Mouse (Mus musculus) adrenal gland, adult 2 months (tissue): ENCODE measurements around the gene Nsun4. TPM values are rescaled to one million over a fixed set of nuclear protein-coding genes. Genes with fewer than 3 reads are reported as not detected.

Source experiments
- DNase-seq: peaks from one replicate; pipeline ENCODE4 v3.0.0; 2021
- long read RNA-seq: library from polyadenylated mRNA; stranded (forward); transcript quantifications from one replicate; pipeline ENCODE4 v2.0.0, GENCODE M21; 2021
- polyA plus RNA-seq: library from polyadenylated mRNA; depleted of rRNA; stranded (reverse); fragments of >200 nt; gene quantifications from 2 replicates; pipeline ENCODE4 v1.2.3, GENCODE M21; 2012; rRNA removed
- total RNA-seq, 2 experiments: library from RNA; stranded (reverse); gene quantifications; 2 replicates each; pipeline ENCODE4 v1.2.3; 2021

The Nsun4 gene
- total RNA-seq (10 to 100 TPM; 24.4 to 32.7 TPM), polyA plus RNA-seq (7.7 and 10.3 TPM in 2 replicates)
- long read RNA-seq, transcript Nsun4-202 (6 exons, 2,439 nt): major isoform, 37 of 44 reads
- long read RNA-seq, partial matches to known transcripts: 1 of 44 reads
- long read RNA-seq, other reads (novel, unspliced or antisense): 6 of 44 reads

GRCm38 (mm10) chr4:116053399-116053961 lies at the start of gene Nsun4:
Nsun4 (minus strand) TSS chr4:116053876.
- DNase-seq: peak; percentile 95

GRCm38 (mm10) chr4:116100959-116101358 lies 47.3 kb upstream of the Nsun4 start:
- no peak for DNase-seq

DNA sequence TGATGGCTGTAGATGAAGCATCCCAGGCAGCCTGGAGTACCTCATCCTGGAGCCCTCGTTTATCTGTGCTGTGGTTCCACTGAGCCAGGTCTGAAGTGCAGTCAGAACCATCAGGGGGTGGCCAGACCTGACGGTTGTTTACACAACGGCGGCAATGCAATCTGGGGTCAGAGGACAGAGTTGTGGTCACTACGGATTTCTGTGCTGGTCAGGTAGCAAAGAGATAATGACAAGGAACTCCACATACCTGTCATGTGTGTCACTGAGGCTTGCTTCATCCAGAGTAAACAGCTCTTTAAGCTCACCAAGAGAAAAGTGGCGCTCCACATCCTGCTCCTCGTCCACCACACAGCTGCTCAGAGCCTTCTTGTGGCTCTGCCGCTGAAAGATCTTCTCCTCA lies 43.5 kb upstream of the Nsun4 start:
- DNase-seq: no peak

GRCm38 (mm10) chr4:116096291-116096690 lies 42.6 kb upstream of the Nsun4 start:
- DNase-seq: no peak

DNA sequence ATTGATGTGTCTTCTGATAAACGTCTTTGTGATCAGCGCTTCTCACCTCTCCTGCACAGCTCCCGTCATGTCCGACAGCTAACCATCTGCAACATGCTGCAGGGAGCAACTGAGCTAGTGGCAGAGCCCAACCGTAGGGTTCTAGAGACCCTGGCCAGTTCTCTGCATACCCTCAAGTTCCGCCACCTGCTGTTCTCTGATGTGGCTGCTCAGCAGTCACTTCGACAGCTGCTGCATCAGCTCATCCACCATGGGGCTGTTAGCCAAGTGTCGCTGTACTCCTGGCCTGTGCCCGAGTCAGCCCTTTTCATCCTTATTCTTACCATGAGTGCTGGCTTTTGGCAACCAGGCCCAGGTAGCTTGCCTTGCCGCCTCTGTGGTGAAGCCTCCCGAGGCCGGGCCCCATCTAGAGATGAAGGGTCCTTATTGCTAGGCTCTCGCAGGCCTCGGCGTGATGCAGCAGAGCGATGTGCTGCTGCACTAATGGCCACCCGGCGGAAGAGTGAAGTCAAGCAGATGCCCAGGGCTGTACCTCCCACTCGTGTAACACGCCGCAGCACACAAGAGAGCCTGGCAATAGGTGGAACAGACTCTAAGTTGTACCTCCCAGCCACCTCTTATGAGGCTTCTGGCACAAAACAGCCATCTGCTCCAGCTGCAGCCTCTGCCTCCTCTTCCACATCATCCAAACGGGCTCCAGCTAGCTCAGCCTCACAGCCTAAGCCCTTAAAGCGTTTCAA lies 35.0 kb upstream of the Nsun4 start:
- DNase-seq: no peak

DNA sequence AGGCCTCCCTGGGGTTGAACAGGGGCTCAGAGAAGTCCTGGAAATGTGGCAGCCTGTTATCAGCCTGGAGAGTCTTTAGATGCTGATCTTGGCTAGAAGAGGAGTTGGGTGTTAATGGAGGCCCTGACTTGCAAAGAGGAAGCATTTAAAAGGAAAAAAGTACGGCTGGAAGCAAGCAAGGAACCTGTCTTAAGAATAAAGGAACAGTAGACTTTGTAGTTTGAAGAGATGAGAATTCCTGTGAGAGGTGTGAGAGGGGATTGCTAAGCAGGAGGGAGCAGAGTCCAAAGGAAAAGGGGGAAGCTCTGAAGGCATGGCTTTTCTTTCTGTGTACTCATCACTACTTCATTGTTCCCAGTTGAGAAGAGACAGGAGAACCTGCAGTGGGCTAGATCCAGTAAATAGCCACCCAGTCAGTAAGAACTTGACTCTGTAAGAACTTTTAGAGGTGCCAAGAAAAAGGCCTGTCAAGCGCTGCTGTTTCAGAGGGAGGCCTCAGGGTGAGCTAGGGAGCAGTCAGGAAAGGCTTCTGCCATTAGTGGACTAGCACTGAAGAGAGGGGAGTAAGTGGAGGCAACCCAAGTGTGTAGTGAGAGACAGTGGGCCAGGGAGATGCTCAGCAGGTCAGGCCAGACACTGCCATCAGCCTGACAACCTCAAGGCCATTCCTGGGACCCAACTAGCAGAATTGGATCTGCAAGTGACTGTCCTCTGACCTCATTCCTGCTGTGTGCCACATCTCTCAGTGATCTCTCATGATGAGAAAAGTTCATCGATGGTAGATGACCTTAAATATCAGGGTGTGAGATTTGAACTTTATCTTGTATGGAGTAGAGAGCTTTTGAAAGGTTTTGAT lies 23.8 kb upstream of the Nsun4 start:
- peak; percentile 54 for DNase-seq

DNA sequence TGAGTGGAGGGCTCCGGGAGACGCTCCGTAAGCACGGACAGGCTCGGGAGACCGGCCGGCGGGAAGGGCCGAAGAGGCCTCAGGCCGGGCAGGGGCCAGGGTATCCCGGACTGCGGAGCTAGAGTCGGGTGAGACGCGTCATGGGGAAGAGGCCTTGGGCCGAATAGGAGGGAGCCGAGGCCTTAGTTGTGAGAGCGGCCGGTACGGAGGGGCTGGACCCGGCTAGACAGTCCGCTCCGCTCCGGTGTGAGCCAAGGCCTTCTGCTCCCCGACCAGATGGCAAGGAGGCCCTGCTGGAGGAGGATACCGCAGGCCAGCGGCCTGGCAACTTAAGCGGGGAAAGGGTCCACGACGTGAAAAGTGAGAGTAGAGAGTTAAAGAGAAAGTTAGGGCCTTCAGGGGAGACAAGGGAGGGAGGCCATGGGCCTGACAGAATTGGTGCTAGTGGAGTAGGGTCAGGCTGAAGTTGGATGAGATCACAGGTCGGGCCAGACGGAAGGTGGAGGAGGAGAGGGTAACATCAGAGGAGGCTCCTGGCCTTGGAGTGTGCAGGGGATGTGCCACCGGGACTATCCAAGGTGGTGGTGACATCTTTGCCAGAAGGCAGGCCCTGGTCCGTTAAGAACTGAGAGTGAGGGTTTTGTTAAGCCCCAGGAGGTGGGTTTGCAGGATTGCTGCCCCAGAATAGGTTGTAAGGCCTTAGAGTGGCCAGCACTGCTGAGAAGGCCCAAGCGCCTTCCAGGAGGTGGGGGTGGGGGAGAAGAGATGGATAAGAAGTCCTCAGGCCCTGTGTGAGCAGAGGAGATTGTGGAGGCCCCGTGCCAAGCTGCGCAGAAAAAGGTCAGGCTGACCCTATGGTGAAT lies 22.9 kb upstream of the Nsun4 start:
- peak; percentile 81 for DNase-seq

GRCm38 (mm10) chr4:116075631-116076368 lies 22.1 kb upstream of the Nsun4 start:
- DNase-seq: peak; percentile 85

- peak; percentile 95 for DNase-seq
Observed at GRCm38 (mm10) chr4:116074861-116075620, 21.4 kb upstream of the Nsun4 start, which contains the start of the genes Uqcrh and Lrrc41. Uqcrh (minus strand) TSS chr4:116075071. Lrrc41 (plus strand) TSS chr4:116075269.

DNA sequence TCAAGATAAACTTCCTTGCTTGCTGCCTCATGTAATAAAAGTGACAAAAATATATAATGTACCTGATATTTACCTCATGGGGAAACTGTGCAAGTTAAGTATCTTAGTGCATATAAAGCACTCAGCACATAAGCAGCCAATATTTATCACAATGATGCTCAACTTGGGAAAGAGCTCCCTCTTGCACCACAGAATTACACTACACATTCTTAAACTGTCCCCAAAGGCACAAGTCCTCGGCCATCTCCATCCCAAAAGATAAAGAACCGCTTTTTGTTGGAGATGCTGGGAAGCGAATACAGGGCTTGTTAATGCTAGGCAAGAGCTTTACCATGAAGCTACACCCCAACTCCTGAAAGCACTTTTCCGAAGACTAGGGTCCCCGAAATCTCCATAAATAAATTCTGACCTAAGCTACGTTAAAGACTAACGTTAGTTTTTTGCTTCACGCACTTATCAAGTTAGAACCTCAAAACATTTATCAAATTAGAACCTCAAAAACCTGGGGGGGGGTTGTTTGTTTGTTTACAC lies 20.5 kb upstream of the Nsun4 start:
- DNase-seq: peak; percentile 28

DNA sequence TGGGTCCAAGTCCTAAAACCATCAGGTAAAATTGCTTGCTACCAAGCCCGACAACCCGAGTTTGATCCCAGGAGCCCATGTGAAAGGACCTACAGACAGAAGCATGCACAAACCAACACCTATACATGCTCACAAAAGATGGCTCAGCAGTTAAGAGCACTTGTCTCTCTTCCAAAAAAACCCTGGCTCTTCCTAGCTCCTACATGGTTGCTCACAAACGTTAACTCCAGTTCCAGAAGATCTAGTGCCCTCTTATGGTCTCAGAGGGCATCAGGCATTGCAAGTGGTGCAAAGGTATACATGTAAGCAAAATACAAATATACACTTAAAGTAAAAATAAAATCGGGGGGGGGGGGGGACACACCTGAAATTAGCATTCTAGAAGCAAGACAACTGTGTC lies 19.5 kb upstream of the Nsun4 start:
- DNase-seq: no peak

- DNase-seq: no peak
Observed at GRCm38 (mm10) chr4:116070116-116070515, 16.4 kb upstream of the Nsun4 start.

- no peak for DNase-seq
Observed at GRCm38 (mm10) chr4:116063855-116064254, 10.2 kb upstream of the Nsun4 start.

DNA sequence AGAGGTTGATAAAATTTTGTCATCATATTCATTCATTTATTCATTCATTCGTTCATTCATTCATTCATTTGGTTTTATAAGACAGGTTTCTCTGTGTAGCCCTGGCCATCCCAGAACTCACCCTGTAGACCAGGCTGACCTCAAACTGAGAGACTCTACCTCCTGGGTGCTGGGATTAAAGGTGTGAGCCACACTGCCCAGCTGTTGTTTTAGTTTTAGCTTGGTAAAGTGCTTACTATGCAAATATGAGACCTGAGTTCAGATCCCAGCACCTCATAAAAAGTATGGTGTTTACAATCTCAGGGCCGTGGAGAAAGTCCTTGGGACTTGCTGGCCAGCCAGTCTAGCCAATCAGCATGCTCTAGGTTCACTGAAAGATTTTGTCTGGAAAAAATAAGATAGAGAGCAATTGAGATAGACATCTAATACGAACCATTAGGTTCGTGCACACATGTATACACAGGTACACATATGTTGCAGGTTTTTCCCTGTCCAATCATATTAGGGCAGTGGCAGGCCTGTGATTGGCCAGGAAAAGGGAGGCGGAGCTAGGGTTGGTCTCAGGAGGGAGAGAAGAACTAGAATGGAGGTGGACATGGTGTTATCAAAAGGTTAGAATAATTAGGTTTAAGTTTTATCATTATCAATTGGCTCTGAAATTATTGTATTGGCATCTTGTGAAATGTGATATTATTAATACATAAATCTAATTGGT lies 5.5 kb upstream of the Nsun4 start:
- no peak for DNase-seq

GRCm38 (mm10) chr4:116057559-116057958 lies 3.9 kb upstream of the Nsun4 start:
- no peak for DNase-seq

DNA sequence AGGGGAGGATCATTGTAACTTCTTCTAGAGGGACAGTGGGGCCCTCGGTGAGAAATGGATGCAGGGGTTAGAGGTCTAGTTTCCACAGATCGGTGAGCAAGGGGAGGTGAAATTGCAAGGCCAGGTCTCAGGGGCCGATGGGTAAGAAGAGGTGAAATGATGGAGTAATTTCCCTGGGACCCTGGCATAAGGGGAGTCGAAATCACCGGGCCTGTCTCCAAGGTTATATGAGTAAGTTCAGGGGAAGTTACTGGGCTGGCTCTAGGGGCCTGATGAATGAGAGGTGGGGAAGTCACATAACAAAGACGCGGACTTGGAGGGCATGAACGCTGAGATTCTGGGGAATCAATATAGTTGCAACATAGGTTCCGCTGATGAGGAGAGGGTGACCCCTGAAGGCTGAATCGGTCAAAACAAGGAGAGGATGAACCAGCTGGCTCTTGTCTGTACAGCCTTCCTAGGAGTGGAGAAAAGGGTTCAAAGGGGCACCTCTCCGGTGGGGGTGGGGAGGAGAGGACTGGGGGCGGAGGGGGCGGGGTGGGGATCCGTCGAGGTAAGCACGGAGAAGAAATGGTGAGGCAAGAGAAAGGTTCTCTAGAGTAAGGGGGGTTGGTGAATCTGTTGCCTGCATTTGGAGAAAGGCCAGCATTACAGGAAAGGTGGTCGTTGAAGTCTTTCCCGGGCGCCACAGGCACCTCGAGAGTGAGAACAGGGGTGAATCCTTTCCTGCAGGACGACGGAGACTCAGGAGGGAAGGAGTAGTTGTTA lies 966 bp downstream of the Nsun4 start:
- peak; percentile 52 for DNase-seq

GRCm38 (mm10) chr4:116049211-116049610 lies 4.5 kb downstream of the Nsun4 start:
- DNase-seq: no peak
